Mouse (Mus musculus): ENCODE results near the gene Ap1ar. TPM values are rescaled to one million over a fixed set of nuclear protein-coding genes. Genes with fewer than 3 reads are reported as not detected.

Ap1ar gene
- polyA plus RNA-seq, 1 experiment from 2014 or later: 11.1 TPM

DNA sequence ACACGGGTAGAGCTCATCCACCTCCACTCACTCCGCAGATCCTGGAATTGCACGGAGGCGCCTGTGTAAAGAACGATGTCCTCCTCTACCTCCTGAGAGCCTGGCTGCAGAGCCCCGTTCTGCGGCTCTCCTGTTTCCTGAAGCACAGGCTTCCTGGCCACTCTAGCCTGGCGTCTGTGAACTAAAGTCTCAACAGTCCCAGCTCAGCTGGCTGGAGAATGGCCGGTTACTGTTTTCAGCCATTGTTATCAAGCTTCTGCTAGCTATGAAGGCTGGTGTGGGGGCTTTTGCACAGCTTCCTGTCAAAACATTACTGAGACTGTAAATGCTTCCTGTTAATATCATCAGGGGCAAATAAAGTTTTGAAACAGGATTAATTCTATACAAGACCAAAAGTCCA lies 34.3 kb upstream of the Ap1ar start:
- 57% methylated on average over 9 of the region's 9 CpGs for WGBS (ENCODE audit: insufficient replicate concordance)
- H3K9me3 ChIP-seq (ENCODE audit: low read length): no peaks in the 10 kb centered on the region
- no peak overlapping the region for H3K4me3 ChIP-seq (ENCODE audit: low read depth, low read length)
- no peaks in the 10 kb centered on the region for H3K27me3 ChIP-seq (ENCODE audit: insufficient read depth, low read length)
- H3K27ac ChIP-seq (ENCODE audit: low read depth): no peak overlapping the region
- peaks cover 23% of the 10 kb centered on the region for H3K36me3 ChIP-seq (replicated peaks; ENCODE audit: insufficient read depth, low read length)
- DNase-seq (no peak), ATAC-seq (no peak)
- TF ChIP-seq EP300 (IDR thresholded peaks at IDR 0.05; ENCODE audit: low read depth) (no peak), CTCF (IDR thresholded peaks at IDR 0.05; ENCODE audit: low read depth) (no peak)
- H3K4me1 ChIP-seq (ENCODE audit: insufficient read depth): no peaks in the 10 kb centered on the region
- H3K4me2 ChIP-seq (ENCODE audit: low read depth, low read length): no peak overlapping the region
- no peak overlapping the region for H3K9ac ChIP-seq (replicated peaks)

DNA sequence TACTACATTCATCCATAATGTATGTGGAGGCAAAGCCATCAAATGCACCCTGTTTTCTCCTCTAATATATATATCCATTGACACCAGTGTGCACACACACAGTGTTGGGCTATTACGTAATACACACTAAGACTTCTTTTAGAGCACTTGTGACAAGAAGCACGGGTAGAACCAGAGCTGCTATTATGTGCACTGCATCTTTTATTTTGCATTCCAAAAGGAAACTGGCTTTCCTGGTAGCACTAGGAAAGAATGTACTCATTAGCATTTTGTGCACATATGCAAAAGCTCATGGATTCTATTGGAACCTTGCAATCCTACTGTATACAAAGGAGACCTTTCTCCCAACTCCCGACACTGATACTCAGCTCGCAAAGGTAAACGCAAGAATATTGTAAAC lies 31.6 kb upstream of the Ap1ar start:
- no peak overlapping the region for H3K4me3 ChIP-seq (ENCODE audit: low read depth, low read length)
- DNase-seq: no peak
- H3K4me2 ChIP-seq (ENCODE audit: low read depth, low read length): no peak overlapping the region
- 85% methylated on average over 5 of the region's 5 CpGs for WGBS (ENCODE audit: insufficient replicate concordance)
- H3K27me3 ChIP-seq (ENCODE audit: insufficient read depth, low read length): no peaks in the 10 kb centered on the region
- peaks cover 23% of the 10 kb centered on the region for H3K36me3 ChIP-seq (replicated peaks; ENCODE audit: insufficient read depth, low read length)
- no peaks in the 10 kb centered on the region; the same call in 1 of the 2 replicates for H3K4me1 ChIP-seq (ENCODE audit: insufficient read depth)
- H3K9ac ChIP-seq (replicated peaks): no peak overlapping the region
- no peak overlapping the region for H3K27ac ChIP-seq (ENCODE audit: low read depth)
- no peaks in the 10 kb centered on the region for H3K9me3 ChIP-seq (ENCODE audit: low read length)
- no peak for TF ChIP-seq CTCF (IDR thresholded peaks at IDR 0.05; ENCODE audit: low read depth)
- no peak for TF ChIP-seq EP300 (IDR thresholded peaks at IDR 0.05; ENCODE audit: low read depth)
- ATAC-seq: no peak

DNA sequence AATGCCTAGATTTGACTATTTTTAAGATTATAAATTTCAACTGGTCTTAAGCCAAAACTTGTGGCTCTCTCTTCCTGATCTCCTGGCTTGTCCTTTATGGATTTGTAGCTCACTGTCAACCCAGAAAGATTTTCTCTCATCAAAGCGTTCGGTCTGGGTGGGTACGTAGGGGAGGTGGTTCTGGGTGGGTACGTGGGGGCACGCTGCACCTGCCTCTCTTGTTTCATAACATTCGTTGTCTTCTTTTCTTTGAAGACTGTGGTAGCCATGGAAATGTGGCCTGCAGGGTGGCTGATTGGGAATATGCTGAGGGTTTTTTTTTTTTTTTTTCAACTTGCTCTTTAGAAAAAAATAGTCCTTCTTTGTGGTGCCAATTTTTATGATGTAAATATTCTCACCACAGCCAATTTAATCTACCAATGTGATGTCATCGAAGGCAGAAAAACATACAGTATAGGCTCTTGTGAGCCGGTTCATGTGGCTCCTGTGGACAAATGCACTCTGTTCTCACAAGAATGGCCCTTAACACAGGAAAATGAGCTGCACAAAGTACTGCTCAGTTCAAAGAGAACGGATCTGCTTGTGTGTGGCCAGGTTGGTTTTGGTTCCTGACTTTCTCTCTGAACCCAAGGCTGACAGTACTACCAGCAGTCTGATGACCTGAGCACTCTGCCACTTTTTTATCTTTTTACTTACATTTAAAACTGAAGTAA lies 30.9 kb upstream of the Ap1ar start:
- no peak overlapping the region for H3K27ac ChIP-seq (ENCODE audit: low read depth)
- no peak overlapping the region for H3K9ac ChIP-seq (replicated peaks)
- H3K9me3 ChIP-seq (ENCODE audit: low read length): no peaks in the 10 kb centered on the region
- no peaks in the 10 kb centered on the region; the same call in 1 of the 2 replicates for H3K4me1 ChIP-seq (ENCODE audit: insufficient read depth)
- no peak overlapping the region for H3K4me3 ChIP-seq (ENCODE audit: low read depth, low read length)
- H3K27me3 ChIP-seq (ENCODE audit: insufficient read depth, low read length): no peaks in the 10 kb centered on the region
- no peak for TF ChIP-seq CTCF (IDR thresholded peaks at IDR 0.05; ENCODE audit: low read depth)
- TF ChIP-seq EP300 (IDR thresholded peaks at IDR 0.05; ENCODE audit: low read depth): no peak
- 92% methylated on average over 9 of the region's 9 CpGs for WGBS (ENCODE audit: insufficient replicate concordance)
- peaks cover 23% of the 10 kb centered on the region for H3K36me3 ChIP-seq (replicated peaks; ENCODE audit: insufficient read depth, low read length)
- DNase-seq: no peak
- no peak for ATAC-seq
- no peak overlapping the region for H3K4me2 ChIP-seq (ENCODE audit: low read depth, low read length)

DNA sequence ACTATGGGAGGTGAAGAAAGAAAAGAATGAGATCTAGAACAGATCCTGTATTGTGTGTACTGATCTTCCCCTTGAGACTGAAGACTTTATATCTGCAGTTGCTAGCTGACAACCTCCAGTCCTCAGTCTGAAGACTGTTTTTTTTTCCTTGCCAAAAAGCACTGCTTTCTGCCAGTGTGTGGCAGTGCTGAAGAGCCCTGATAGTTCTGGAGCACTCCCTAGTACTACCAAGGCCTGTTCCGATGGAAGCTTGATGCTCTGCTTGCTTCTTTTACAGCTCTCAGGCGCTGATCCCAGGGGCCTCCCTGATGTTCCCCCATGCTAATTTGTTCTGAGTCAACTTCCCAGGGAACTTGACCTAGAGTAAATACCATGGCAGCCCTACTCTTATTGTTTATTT lies 26.9 kb upstream of the Ap1ar start:
- TF ChIP-seq EP300 (IDR thresholded peaks at IDR 0.05; ENCODE audit: low read depth) (no peak), CTCF (IDR thresholded peaks at IDR 0.05; ENCODE audit: low read depth) (0 out of 2 replicates have a peak, but pooled peaks have one; percentile 12)
- Histone ChIP-seq H3K4me2 (ENCODE audit: low read depth, low read length) (no peak overlapping the region), H3K27ac (ENCODE audit: low read depth) (no peak overlapping the region), H3K4me3 (ENCODE audit: low read depth, low read length) (no peak overlapping the region), H3K4me1 (ENCODE audit: insufficient read depth) (no peaks in the 10 kb centered on the region; the same call in 1 of the 2 replicates), H3K27me3 (ENCODE audit: insufficient read depth, low read length) (no peaks in the 10 kb centered on the region), H3K9ac (replicated peaks) (no peak overlapping the region), H3K36me3 (replicated peaks; ENCODE audit: insufficient read depth, low read length) (peaks cover 5% of the 10 kb centered on the region; the same call in 1 of the 2 replicates), H3K9me3 (ENCODE audit: low read length) (no peaks in the 10 kb centered on the region)
- no peak for DNase-seq
- WGBS (ENCODE audit: insufficient replicate concordance): 56% methylated on average over 2 of the region's 2 CpGs
- peak; percentile 21; the same call in 1 of the 2 replicates for ATAC-seq

DNA sequence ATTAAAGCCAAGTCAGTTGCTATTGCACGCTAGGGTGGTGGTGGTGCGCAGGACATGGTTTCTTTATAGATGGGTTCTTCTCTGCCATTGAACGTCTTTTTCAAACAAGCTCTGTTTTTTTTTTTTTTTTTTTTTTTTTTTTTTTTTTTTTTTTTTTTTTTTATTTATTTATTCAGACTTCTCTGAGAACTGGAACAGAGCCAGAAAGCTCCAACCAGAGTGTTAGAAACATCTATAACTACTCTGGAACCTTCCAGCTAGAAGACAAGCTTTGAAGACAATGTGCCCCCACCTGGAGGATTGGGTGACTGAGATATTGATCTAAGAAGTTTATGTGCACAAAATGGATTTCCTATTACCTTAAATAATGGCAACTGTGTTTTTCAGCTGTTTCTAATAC lies 26.2 kb upstream of the Ap1ar start:
- Histone ChIP-seq H3K27me3 (ENCODE audit: insufficient read depth, low read length) (no peaks in the 10 kb centered on the region), H3K4me3 (ENCODE audit: low read depth, low read length) (no peak overlapping the region), H3K4me1 (ENCODE audit: insufficient read depth) (no peaks in the 10 kb centered on the region; the same call in 1 of the 2 replicates), H3K9ac (replicated peaks) (no peak overlapping the region), H3K27ac (ENCODE audit: low read depth) (no peak overlapping the region), H3K9me3 (ENCODE audit: low read length) (no peaks in the 10 kb centered on the region), H3K36me3 (replicated peaks; ENCODE audit: insufficient read depth, low read length) (no peaks in the 10 kb centered on the region), H3K4me2 (ENCODE audit: low read depth, low read length) (no peak overlapping the region)
- ATAC-seq (no peak), DNase-seq (no peak)
- 74% methylated on average over 3 of the region's 3 CpGs for WGBS (ENCODE audit: insufficient replicate concordance)
- TF ChIP-seq CTCF (IDR thresholded peaks at IDR 0.05; ENCODE audit: low read depth) (no peak), EP300 (IDR thresholded peaks at IDR 0.05; ENCODE audit: low read depth) (no peak)

DNA sequence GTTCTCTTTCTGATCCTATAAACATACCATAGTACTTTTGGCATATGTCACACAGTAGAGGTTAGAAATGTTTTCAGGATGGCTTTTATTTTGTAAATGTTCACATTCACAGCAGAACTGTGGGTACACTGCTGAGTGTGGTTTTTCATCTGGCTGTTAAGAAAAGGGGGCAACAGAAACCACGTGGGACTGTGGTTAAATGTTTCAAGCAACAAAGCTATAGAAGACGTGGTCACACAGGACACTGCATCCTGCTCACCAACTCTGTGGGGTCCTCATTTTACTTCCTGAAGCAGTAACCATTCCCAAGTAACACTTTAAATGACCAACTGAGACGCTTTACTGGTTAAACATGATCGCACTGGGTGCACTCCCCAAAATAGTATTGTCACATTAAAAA lies 25.2 kb upstream of the Ap1ar start:
- Histone ChIP-seq H3K27ac (ENCODE audit: low read depth) (no peak overlapping the region), H3K4me1 (ENCODE audit: insufficient read depth) (no peaks in the 10 kb centered on the region; the same call in 1 of the 2 replicates), H3K4me3 (ENCODE audit: low read depth, low read length) (no peak overlapping the region), H3K9ac (replicated peaks) (no peak overlapping the region), H3K36me3 (replicated peaks; ENCODE audit: insufficient read depth, low read length) (no peaks in the 10 kb centered on the region), H3K4me2 (ENCODE audit: low read depth, low read length) (no peak overlapping the region), H3K9me3 (ENCODE audit: low read length) (no peaks in the 10 kb centered on the region), H3K27me3 (ENCODE audit: insufficient read depth, low read length) (no peaks in the 10 kb centered on the region)
- TF ChIP-seq EP300 (IDR thresholded peaks at IDR 0.05; ENCODE audit: low read depth) (no peak), CTCF (IDR thresholded peaks at IDR 0.05; ENCODE audit: low read depth) (no peak)
- ATAC-seq (no peak), DNase-seq (no peak)
- WGBS (ENCODE audit: insufficient replicate concordance): 50% methylated on average over 4 of the region's 4 CpGs
